Mouse (Mus musculus): Measurements from ENCODE around the gene Galnt10.

DNA sequence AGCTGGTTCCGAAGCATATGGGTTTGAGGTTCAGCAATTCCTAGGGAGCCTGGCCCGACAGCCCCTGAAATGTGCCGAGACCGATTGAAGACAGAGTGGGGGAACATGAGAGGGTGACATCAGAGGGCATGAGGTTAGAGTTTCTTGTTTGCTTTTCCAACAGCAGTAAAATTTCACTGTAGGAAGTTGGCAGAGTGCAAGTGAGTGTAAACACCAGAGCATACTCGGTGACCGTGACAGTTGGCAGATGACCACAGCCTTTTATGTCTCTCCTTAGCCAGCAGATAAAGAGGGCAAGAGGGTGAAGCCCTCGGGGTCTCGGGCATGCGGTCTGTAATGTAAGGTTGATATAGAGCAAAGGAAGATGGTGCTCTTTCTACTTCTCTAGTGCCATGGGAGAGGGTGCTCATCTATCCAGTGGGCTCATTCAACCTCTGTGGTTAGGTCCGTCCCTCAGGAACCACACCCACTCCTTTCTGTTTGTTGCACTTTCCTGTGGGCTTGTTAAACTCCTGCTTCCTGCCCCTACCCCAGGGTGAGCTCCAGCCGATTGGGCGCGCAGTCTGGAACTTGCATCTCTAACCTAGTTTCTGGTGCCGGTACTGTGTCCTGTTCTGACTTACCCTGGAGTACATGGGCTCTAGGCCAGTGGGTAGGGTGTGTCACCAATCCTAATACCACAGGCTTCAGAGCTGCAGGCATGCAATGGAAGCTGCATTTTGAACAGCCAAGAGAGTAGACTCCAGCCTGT is 43.1 kb downstream of the Galnt10 start:
- no peak for TF ChIP-seq GATA1 (IDR thresholded peaks at IDR 0.05; ENCODE audit: borderline replicate concordance, low read length)
- no peak for TF ChIP-seq CTCF (IDR thresholded peaks at IDR 0.05; ENCODE audit: low read depth, low read length)
- no peak for TF ChIP-seq POLR2AphosphoS5 (IDR thresholded peaks at IDR 0.05; ENCODE audit: insufficient replicate concordance, low read depth, low read length)

All from G1E (cell line).